Mouse (Mus musculus): Measurements from ENCODE around the gene Rin3. TPM values are rescaled to one million over a fixed set of nuclear protein-coding genes. Genes with fewer than 3 reads are reported as not detected.

The Rin3 gene
- total and polyA plus RNA-seq, 2 experiments from 2014 or later, result 4.6 to 13.4 TPM

DNA sequence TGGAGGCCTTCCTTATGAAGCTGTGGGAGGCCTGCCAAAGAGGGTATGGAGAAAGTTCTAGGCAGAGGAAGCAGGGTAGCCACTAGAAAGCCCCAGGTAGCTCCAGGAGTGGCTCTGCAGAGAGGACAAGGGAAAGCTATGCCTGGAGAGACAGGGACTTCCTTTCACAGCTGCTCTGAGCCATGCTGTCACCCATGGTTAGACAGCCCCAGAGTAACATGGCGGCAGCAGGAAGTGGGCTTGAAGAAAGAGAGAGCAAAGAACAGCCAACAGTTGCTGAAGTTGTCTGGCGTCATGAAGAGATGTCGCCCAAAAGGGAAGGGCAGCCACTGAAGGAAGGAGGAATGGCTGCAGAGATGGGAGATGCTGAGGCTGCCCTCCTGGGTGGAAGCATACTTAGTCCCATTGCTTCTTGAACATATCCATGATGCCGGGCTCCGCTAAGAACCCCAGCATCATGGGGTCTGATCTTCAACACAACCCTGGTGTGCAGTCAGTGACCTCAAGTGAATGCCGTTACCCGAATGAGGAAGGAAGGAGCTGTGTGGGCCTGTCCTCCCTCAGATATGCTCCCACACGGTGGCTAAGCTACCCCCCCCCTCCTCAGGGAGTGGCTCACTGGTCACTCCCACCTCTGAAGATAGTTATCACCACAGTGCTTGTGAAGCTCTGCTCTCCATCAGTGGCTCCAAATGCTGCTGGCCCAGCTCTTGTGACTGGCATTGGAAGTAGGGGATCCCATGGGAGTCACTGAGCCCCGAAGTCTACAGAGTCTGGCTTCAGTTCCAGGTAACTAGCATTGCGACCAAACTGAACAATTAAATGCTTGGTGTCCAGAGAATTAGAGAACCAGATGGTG lies 71.5 kb downstream of the Rin3 start:
- TF ChIP-seq CTCF (IDR thresholded peaks at IDR 0.05; ENCODE audit: low read depth), result no peak
- no peak for TF ChIP-seq EP300 (IDR thresholded peaks at IDR 0.05; ENCODE audit: low read depth)
- Histone ChIP-seq H3K27ac (ENCODE audit: low read depth) (no peak overlapping the region), H3K27me3 (ENCODE audit: control insufficient read depth, insufficient read depth, low read length) (no peaks in the 10 kb centered on the region), H3K4me2 (ENCODE audit: low read depth, low read length) (no peak overlapping the region), H3K9me3 (replicated peaks; ENCODE audit: control insufficient read depth, low read length) (no peaks in the 10 kb centered on the region), H3K4me1 (ENCODE audit: control insufficient read depth, insufficient read depth) (no peaks in the 10 kb centered on the region), H3K4me3 (ENCODE audit: low read depth, low read length) (no peak overlapping the region), H3K36me3 (replicated peaks; ENCODE audit: control insufficient read depth, insufficient read depth, low read length) (peaks cover 24% of the 10 kb centered on the region), H3K9ac (replicated peaks; ENCODE audit: low read depth, low read length) (no peak overlapping the region)
- ATAC-seq (ENCODE audit: insufficient read depth, low read depth) (no peak), DNase-seq (ENCODE audit: low spot score) (no peak)
- 78% methylated on average over 10 of the region's 10 CpGs for WGBS

DNA sequence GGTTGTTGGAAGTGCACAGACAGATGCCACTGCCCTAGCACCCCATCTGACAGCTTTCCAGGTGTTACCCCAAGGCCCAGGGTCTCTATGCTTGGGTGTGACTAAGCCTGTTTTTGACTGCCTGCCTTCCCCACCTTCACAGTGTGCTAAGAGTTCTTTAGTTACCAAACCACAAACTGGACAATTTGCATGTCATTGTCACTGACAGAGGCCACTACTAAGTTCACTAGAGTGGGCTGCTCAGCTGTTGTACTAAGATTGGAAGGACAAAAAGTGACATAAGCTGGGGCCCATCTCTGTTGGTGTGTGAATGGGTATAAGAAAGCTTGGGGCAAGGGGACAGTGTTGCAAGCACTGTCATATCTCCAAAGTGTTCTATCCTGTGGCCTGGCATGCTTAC lies 72.9 kb downstream of the Rin3 start:
- Histone ChIP-seq H3K36me3 (replicated peaks; ENCODE audit: control insufficient read depth, insufficient read depth, low read length) (peaks cover 31% of the 10 kb centered on the region), H3K9ac (replicated peaks; ENCODE audit: low read depth, low read length) (no peak overlapping the region), H3K27me3 (ENCODE audit: control insufficient read depth, insufficient read depth, low read length) (no peaks in the 10 kb centered on the region), H3K9me3 (replicated peaks; ENCODE audit: control insufficient read depth, low read length) (no peaks in the 10 kb centered on the region), H3K4me1 (ENCODE audit: control insufficient read depth, insufficient read depth) (no peaks in the 10 kb centered on the region), H3K4me3 (ENCODE audit: low read depth, low read length) (no peak overlapping the region), H3K4me2 (ENCODE audit: low read depth, low read length) (no peak overlapping the region), H3K27ac (ENCODE audit: low read depth) (no peak overlapping the region)
- ATAC-seq (ENCODE audit: insufficient read depth, low read depth) (no peak), DNase-seq (ENCODE audit: low spot score) (no peak)
- TF ChIP-seq CTCF (IDR thresholded peaks at IDR 0.05; ENCODE audit: low read depth) (no peak), EP300 (IDR thresholded peaks at IDR 0.05; ENCODE audit: low read depth) (no peak)

DNA sequence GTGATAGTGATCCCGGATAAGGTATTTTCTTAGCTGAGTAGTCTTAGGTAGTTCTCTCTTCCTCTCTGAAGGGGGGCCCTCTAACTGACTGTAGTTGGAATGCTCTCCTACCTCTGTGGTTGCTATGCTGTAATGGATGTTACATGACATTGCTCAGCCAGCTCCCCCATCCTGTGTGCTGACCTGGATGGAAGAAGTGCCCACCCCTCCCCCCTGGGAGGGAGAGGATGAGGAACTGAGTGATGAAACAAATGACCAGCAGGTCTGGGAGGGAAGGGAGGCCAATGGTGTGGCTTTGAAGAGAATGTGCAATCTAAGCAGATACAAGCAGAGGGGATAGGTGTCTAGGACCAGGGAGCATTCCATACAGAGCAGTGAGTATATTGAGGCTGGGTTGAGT lies 73.9 kb downstream of the Rin3 start:
- 86% methylated on average over 1 of the region's 1 CpGs for WGBS
- Histone ChIP-seq H3K4me3 (ENCODE audit: low read depth, low read length) (no peak overlapping the region), H3K9me3 (replicated peaks; ENCODE audit: control insufficient read depth, low read length) (no peaks in the 10 kb centered on the region), H3K4me1 (ENCODE audit: control insufficient read depth, insufficient read depth) (no peaks in the 10 kb centered on the region; the same call in 1 of the 2 replicates), H3K4me2 (ENCODE audit: low read depth, low read length) (no peak overlapping the region), H3K9ac (replicated peaks; ENCODE audit: low read depth, low read length) (no peak overlapping the region), H3K36me3 (replicated peaks; ENCODE audit: control insufficient read depth, insufficient read depth, low read length) (peaks cover 33% of the 10 kb centered on the region), H3K27me3 (ENCODE audit: control insufficient read depth, insufficient read depth, low read length) (no peaks in the 10 kb centered on the region), H3K27ac (ENCODE audit: low read depth) (no peak overlapping the region)
- TF ChIP-seq EP300 (IDR thresholded peaks at IDR 0.05; ENCODE audit: low read depth), result no peak
- TF ChIP-seq CTCF (IDR thresholded peaks at IDR 0.05; ENCODE audit: low read depth), result no peak
- ATAC-seq (ENCODE audit: insufficient read depth, low read depth), result no peak
- DNase-seq (ENCODE audit: low spot score), result no peak

DNA sequence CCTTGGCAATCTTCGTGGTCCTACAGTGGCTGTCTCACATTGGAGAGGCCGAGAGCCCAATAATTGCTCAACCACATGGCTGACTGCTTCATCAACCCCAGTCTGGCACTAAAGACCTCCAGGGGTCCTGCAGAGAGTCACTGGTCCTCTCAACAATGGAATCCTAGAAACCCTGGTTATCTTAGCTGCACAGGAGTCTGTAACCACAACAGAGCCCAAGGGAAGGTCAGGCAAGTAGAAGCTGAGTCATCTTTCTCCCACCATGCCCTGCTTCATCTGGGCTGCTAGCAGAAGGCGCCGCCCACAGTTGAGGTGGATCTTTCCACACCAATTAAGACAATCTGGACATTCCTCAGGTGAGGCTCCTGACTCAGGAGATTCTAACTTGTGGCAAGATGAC lies 76.5 kb downstream of the Rin3 start:
- DNase-seq (ENCODE audit: low spot score) (no peak), ATAC-seq (ENCODE audit: insufficient read depth, low read depth) (no peak)
- no peaks in the 10 kb centered on the region; the same call in 1 of the 2 replicates for H3K4me1 ChIP-seq (ENCODE audit: control insufficient read depth, insufficient read depth)
- H3K27me3 ChIP-seq (ENCODE audit: control insufficient read depth, insufficient read depth, low read length), result no peaks in the 10 kb centered on the region
- H3K36me3 ChIP-seq (replicated peaks; ENCODE audit: control insufficient read depth, insufficient read depth, low read length), result peaks cover 33% of the 10 kb centered on the region; the same call in 1 of the 2 replicates
- TF ChIP-seq EP300 (IDR thresholded peaks at IDR 0.05; ENCODE audit: low read depth) (no peak), CTCF (IDR thresholded peaks at IDR 0.05; ENCODE audit: low read depth) (no peak)
- no peak overlapping the region for H3K27ac ChIP-seq (ENCODE audit: low read depth)
- H3K9me3 ChIP-seq (replicated peaks; ENCODE audit: control insufficient read depth, low read length), result no peaks in the 10 kb centered on the region
- WGBS, result 96% methylated on average over 4 of the region's 4 CpGs
- no peak overlapping the region for H3K9ac ChIP-seq (replicated peaks; ENCODE audit: low read depth, low read length)
- H3K4me3 ChIP-seq (ENCODE audit: low read depth, low read length), result no peak overlapping the region
- H3K4me2 ChIP-seq (ENCODE audit: low read depth, low read length), result no peak overlapping the region

DNA sequence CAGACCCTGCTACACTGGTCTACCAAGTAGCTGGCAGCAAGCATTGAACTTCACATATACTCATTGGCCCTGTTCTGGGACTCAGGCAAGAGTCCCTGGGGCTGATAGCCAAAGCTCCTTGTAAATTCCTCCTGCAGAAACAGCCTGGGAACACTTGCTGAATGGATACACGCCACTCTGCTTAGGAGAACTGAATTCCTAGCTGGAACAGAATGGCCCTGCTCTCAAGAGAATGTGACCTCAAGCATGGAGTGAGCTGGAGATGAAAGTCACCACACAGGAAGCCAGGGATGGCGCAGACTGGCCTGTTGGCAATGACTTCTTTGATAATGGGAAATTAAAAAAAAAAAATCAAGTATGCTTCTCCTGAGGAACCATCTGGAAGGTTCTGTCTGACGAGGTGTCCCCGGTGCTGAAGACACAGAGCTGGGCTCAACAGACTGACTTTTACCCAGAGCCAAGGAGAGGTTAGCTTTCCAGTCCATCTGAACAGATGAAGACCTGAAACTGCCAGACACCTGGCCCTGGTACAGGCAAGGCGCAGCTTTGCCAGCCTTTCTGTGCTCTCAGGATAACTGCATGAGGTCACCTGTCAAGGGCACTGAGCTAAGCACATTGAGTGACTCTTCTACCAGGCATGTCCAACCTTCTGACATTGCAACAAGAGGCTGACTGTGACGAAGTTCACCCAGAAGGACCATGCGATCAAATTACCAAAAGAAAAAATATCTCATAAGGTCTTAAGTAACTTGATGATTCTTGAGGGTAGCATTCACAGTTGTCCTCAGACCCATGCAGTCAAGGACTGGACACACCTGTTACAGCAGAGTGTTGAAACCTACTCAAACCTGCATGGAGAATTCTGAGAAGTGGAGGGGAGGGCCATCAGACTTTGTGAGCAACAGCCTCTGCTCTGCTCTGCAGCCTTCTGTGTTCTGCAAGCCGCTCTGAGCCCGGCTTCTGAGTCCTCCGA lies 78.6 kb downstream of the Rin3 start:
- 0 out of 2 replicates have a peak, but pooled peaks have one; percentile 55 for ATAC-seq (ENCODE audit: insufficient read depth, low read depth)

More for the DNA sequence above, 78.6 kb downstream of the Rin3 start:
- H3K27me3 ChIP-seq (ENCODE audit: control insufficient read depth, insufficient read depth, low read length), result no peaks in the 10 kb centered on the region
- no peak overlapping the region for H3K27ac ChIP-seq (ENCODE audit: low read depth)
- peaks cover 44% of the 10 kb centered on the region; the same call in 1 of the 2 replicates for H3K36me3 ChIP-seq (replicated peaks; ENCODE audit: control insufficient read depth, insufficient read depth, low read length)
- no peak overlapping the region for H3K9ac ChIP-seq (replicated peaks; ENCODE audit: low read depth, low read length)
- H3K4me1 ChIP-seq (ENCODE audit: control insufficient read depth, insufficient read depth), result no peaks in the 10 kb centered on the region; the same call in 1 of the 2 replicates
- 72% methylated on average over 10 of the region's 10 CpGs for WGBS
- no peak overlapping the region for H3K4me3 ChIP-seq (ENCODE audit: low read depth, low read length)
- TF ChIP-seq CTCF (IDR thresholded peaks at IDR 0.05; ENCODE audit: low read depth) (no peak), EP300 (IDR thresholded peaks at IDR 0.05; ENCODE audit: low read depth) (no peak)
- no peak for DNase-seq (ENCODE audit: low spot score)
- H3K4me2 ChIP-seq (ENCODE audit: low read depth, low read length), result no peak overlapping the region
- no peaks in the 10 kb centered on the region for H3K9me3 ChIP-seq (replicated peaks; ENCODE audit: control insufficient read depth, low read length)
